8 mouse cellular contexts compared by ENCODE assay signal in the genomic region with DNA sequence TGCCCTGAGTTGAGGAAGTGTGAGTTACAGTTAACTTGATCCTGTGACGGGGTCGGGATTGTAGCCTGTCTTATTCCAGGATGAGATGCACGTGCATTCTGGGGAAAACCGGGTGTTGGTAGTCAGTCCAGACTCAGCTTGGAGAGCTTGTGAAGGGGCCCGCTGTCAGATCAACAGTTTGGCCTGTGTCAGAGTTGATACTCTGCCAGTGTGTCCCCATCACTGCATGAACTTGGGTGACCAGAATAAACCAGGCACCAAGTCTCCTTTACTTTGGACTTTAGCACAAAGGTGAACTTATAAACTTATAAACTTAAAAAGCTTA. TPM values are rescaled to one million over a fixed set of nuclear protein-coding genes. Genes with fewer than 3 reads are reported as not detected.
DNase-seq lines count a peak whose midpoint lies in the region; ATAC-seq and TF ChIP-seq lines count a peak whose summit lies in the region.

No protein-coding gene starts in this region.

- H3K36me3 ChIP-seq in heart, embryonic 16.5 days (ENCODE audit: control insufficient read depth, insufficient read depth): peaks cover 16% of the 10 kb centered on the region
- peaks cover 11% of the 10 kb centered on the region for H3K36me3 ChIP-seq in hindbrain, embryonic 16.5 days (ENCODE audit: control insufficient read depth, insufficient read depth, low read length)
- H3K36me3 ChIP-seq in midbrain, embryonic 14.5 days (ENCODE audit: control insufficient read depth, insufficient read depth, low read length): peaks cover 16% of the 10 kb centered on the region

- intact Hi-C loops in left cerebral cortex, postnatal 14 days (cut with DNase I): loop anchor here (10.0 kb wide), 1 partner anchor 206 kb away; the partner anchor contains the start of gene Gjc2

- peak overlapping the region; percentile 79 for H3K4me3 ChIP-seq in heart, embryonic 16.5 days (ENCODE audit: low read length)
- H3K4me3 ChIP-seq in bone marrow, adult 2 months (replicated peaks; ENCODE audit: control insufficient read depth, low read depth, low read length): peak overlapping the region; percentile 89
- peak overlapping the region; percentile 97 for H3K4me3 ChIP-seq in hindbrain, embryonic 16.5 days (ENCODE audit: low read length)
- H3K4me3 ChIP-seq in midbrain, embryonic 14.5 days (replicated peaks; ENCODE audit: low read depth, low read length): peak overlapping the region; percentile 92

- peak overlapping the region; percentile 77 for H3K27ac ChIP-seq in heart, embryonic 16.5 days (ENCODE audit: low read length)
- peak overlapping the region; percentile 95 for H3K27ac ChIP-seq in bone marrow, adult 2 months (ENCODE audit: control insufficient read depth, insufficient read depth, low read depth, low read length, poor library complexity)
- no peak overlapping the region for H3K27ac ChIP-seq in hindbrain, embryonic 16.5 days (ENCODE audit: low read depth, low read length)
- H3K27ac ChIP-seq in midbrain, embryonic 14.5 days (replicated peaks; ENCODE audit: low read depth, low read length): no peak overlapping the region

- H3K4me2 ChIP-seq in heart, embryonic 16.5 days (ENCODE audit: low read depth, low read length): peak overlapping the region; percentile 99
- H3K4me2 ChIP-seq in hindbrain, embryonic 16.5 days (ENCODE audit: low read length): peak overlapping the region; percentile 100
- H3K4me2 ChIP-seq in midbrain, embryonic 14.5 days (ENCODE audit: low read length): peak overlapping the region; percentile 99

- H3K9ac ChIP-seq in heart, embryonic 16.5 days (ENCODE audit: low read length): peak overlapping the region; percentile 94
- H3K9ac ChIP-seq in hindbrain, embryonic 16.5 days (ENCODE audit: low read depth, low read length): peak overlapping the region; percentile 95
- H3K9ac ChIP-seq in midbrain, embryonic 14.5 days (replicated peaks; ENCODE audit: low read length): peak overlapping the region; percentile 88

- no peaks in the 10 kb centered on the region for H3K9me3 ChIP-seq in heart, embryonic 16.5 days (replicated peaks; ENCODE audit: control insufficient read depth, low read length)
- H3K9me3 ChIP-seq in hindbrain, embryonic 16.5 days (ENCODE audit: control insufficient read depth, low read length): no peaks in the 10 kb centered on the region
- no peaks in the 10 kb centered on the region for H3K9me3 ChIP-seq in midbrain, embryonic 14.5 days (ENCODE audit: control insufficient read depth, low read length)

- TF ChIP-seq POLR2A in bone marrow, adult 2 months (IDR thresholded peaks at IDR 0.05; ENCODE audit: borderline replicate concordance, control insufficient read depth, low read depth, low read length): no peak

- no peak for DNase-seq in heart, adult 11 months
- DNase-seq in midbrain, embryonic 14.5 days: no peak
- no peak for DNase-seq in right cerebral cortex, adult 18-20 months
- no peak for DNase-seq in adrenal gland, postnatal 4 days (ENCODE audit: low spot score in 2 of 2)
- DNase-seq in left cerebral cortex, postnatal 14 days (ENCODE audit: low spot score in 2 of 2): no peak

- H3K4me1 ChIP-seq in heart, embryonic 16.5 days (ENCODE audit: control insufficient read depth, insufficient read depth, low read length): peaks cover 51% of the 10 kb centered on the region
- H3K4me1 ChIP-seq in bone marrow, adult 2 months (ENCODE audit: control insufficient read depth, insufficient read depth, low read length): peaks cover 11% of the 10 kb centered on the region
- peaks cover 40% of the 10 kb centered on the region for H3K4me1 ChIP-seq in hindbrain, embryonic 16.5 days (ENCODE audit: control insufficient read depth, insufficient read depth, low read depth, low read length)
- H3K4me1 ChIP-seq in midbrain, embryonic 14.5 days (ENCODE audit: control insufficient read depth, insufficient read depth, low read length): peaks cover 22% of the 10 kb centered on the region

- TF ChIP-seq CTCF in bone marrow, adult 2 months (IDR thresholded peaks at IDR 0.05; ENCODE audit: control insufficient read depth, insufficient read depth, low read length): no peak

- ATAC-seq in heart, embryonic 16.5 days (replicated peaks; ENCODE audit: extremely low read depth, insufficient read depth, low FRiP score): no peak
- ATAC-seq in hindbrain, embryonic 16.5 days: no peak
- no peak for ATAC-seq in midbrain, embryonic 14.5 days (ENCODE audit: low FRiP score, low TSS enrichment)

- WGBS in heart, embryonic 16.5 days: 2% methylated on average over 5 of the region's 5 CpGs
- WGBS in bone marrow, adult 2 months: under 1% methylated on average over 5 of the region's 5 CpGs
- WGBS in hindbrain, embryonic 16.5 days: 3% methylated on average over 5 of the region's 5 CpGs
- 8% methylated on average over 5 of the region's 5 CpGs for WGBS in midbrain, embryonic 14.5 days

- H3K27me3 ChIP-seq in heart, embryonic 16.5 days (ENCODE audit: control insufficient read depth, insufficient read depth, low read length): no peaks in the 10 kb centered on the region
- no peaks in the 10 kb centered on the region for H3K27me3 ChIP-seq in hindbrain, embryonic 16.5 days (replicated peaks; ENCODE audit: control insufficient read depth, insufficient read depth, low read length)
- H3K27me3 ChIP-seq in midbrain, embryonic 14.5 days (ENCODE audit: control insufficient read depth, insufficient read depth, low read length): no peaks in the 10 kb centered on the region

RNA-seq across cellular contexts. Expression of gene Trim11, which starts 0.8 kb away (rescaled TPM):
- 37.1 and 40.3 TPM in 2 replicates for polyA plus RNA-seq in heart, embryonic 16.5 days (2015; fragmentation: Nextera tagmentation; extraction: Ambion mirVana)
- 37.2 and 67.8 TPM in 2 replicates for polyA plus RNA-seq in bone marrow, adult 2 months (2011; ENCODE audit: insufficient read depth, insufficient read length, low replicate concordance, missing spikeins)
- 20.7 and 21.4 TPM in 2 replicates for polyA plus RNA-seq in hindbrain, embryonic 16.5 days (2015; fragmentation: Nextera tagmentation; extraction: Ambion mirVana)
- 18.6 and 20.8 TPM in 2 replicates for polyA plus RNA-seq in midbrain, embryonic 14.5 days (2014; fragmentation: Nextera tagmentation; extraction: Ambion mirVana)
- 10 to 100 TPM; 34.1 to 34.8 TPM for total RNA-seq in adrenal gland, postnatal 4 days (2021)
- total RNA-seq in left cerebral cortex, postnatal 14 days (2021): 10 to 100 TPM; 21.8 to 22.0 TPM

RNA-seq across cellular contexts. Expression of gene Hist3h2a, which starts 24.2 kb away (rescaled TPM):
- 33.9 and 35.2 TPM in 2 replicates for polyA plus RNA-seq in heart, embryonic 16.5 days (2015; fragmentation: Nextera tagmentation; extraction: Ambion mirVana)
- polyA plus RNA-seq in bone marrow, adult 2 months (2011; ENCODE audit: insufficient read depth, insufficient read length, low replicate concordance, missing spikeins): 22.9 and 25.6 TPM in 2 replicates
- 85.3 and 89.6 TPM in 2 replicates for polyA plus RNA-seq in hindbrain, embryonic 16.5 days (2015; fragmentation: Nextera tagmentation; extraction: Ambion mirVana)
- polyA plus RNA-seq in midbrain, embryonic 14.5 days (2014; fragmentation: Nextera tagmentation; extraction: Ambion mirVana): 129 and 130 TPM in 2 replicates
- 10 to 100 TPM; 47.6 to 64.4 TPM for total RNA-seq in adrenal gland, postnatal 4 days (2021)
- total RNA-seq in left cerebral cortex, postnatal 14 days (2021): 10 to 100 TPM; 57.2 to 62.3 TPM

RNA-seq across cellular contexts. Expression of gene Trim17, which starts 24.2 kb away (rescaled TPM):
- 0.26 and 0.39 TPM in 2 replicates for polyA plus RNA-seq in heart, embryonic 16.5 days (2015; fragmentation: Nextera tagmentation; extraction: Ambion mirVana)
- polyA plus RNA-seq in bone marrow, adult 2 months (2011; ENCODE audit: insufficient read depth, insufficient read length, low replicate concordance, missing spikeins): 0.29 TPM in 1 of 2 replicates, not detected in the other
- 1.1 and 1.8 TPM in 2 replicates for polyA plus RNA-seq in hindbrain, embryonic 16.5 days (2015; fragmentation: Nextera tagmentation; extraction: Ambion mirVana)
- polyA plus RNA-seq in midbrain, embryonic 14.5 days (2014; fragmentation: Nextera tagmentation; extraction: Ambion mirVana): 1.1 and 1.3 TPM in 2 replicates
- total RNA-seq in adrenal gland, postnatal 4 days (2021): under 1 TPM; 0.08 to 0.36 TPM
- 1 to 10 TPM; 3.9 to 4.3 TPM for total RNA-seq in left cerebral cortex, postnatal 14 days (2021)

RNA-seq across cellular contexts. Expression of gene Hist3h2ba, which starts 29.9 kb away (rescaled TPM):
- 21.8 and 27.5 TPM in 2 replicates for polyA plus RNA-seq in heart, embryonic 16.5 days (2015; fragmentation: Nextera tagmentation; extraction: Ambion mirVana)
- polyA plus RNA-seq in bone marrow, adult 2 months (2011; ENCODE audit: insufficient read depth, insufficient read length, low replicate concordance, missing spikeins): 18.8 and 22.9 TPM in 2 replicates
- 249 and 250 TPM in 2 replicates for polyA plus RNA-seq in hindbrain, embryonic 16.5 days (2015; fragmentation: Nextera tagmentation; extraction: Ambion mirVana)
- 239 and 784 TPM in 2 replicates for polyA plus RNA-seq in midbrain, embryonic 14.5 days (2014; fragmentation: Nextera tagmentation; extraction: Ambion mirVana)
- total RNA-seq in adrenal gland, postnatal 4 days (2021): 10 to 100 TPM; 58.4 to 77.5 TPM
- total RNA-seq in left cerebral cortex, postnatal 14 days (2021): 100 to 1,000 TPM; 119 to 135 TPM

RNA-seq across cellular contexts. Expression of gene Rnf187, which starts 40.0 kb away (rescaled TPM):
- 172 and 176 TPM in 2 replicates for polyA plus RNA-seq in heart, embryonic 16.5 days (2015; fragmentation: Nextera tagmentation; extraction: Ambion mirVana)
- 108 and 135 TPM in 2 replicates for polyA plus RNA-seq in bone marrow, adult 2 months (2011; ENCODE audit: insufficient read depth, insufficient read length, low replicate concordance, missing spikeins)
- 563 and 570 TPM in 2 replicates for polyA plus RNA-seq in hindbrain, embryonic 16.5 days (2015; fragmentation: Nextera tagmentation; extraction: Ambion mirVana)
- polyA plus RNA-seq in midbrain, embryonic 14.5 days (2014; fragmentation: Nextera tagmentation; extraction: Ambion mirVana): 641 and 678 TPM in 2 replicates
- 100 to 1,000 TPM; 171 to 181 TPM for total RNA-seq in adrenal gland, postnatal 4 days (2021)
- total RNA-seq in left cerebral cortex, postnatal 14 days (2021): 100 to 1,000 TPM; 493 to 512 TPM

Comparison
In these comparisons a context has a peak if more than half of its experiments do, and no peak if none do; other contexts are left out.
1. H3K27ac ChIP-seq: peak in heart, embryonic 16.5 days (single experiment) and bone marrow, adult 2 months (single experiment); none in hindbrain, embryonic 16.5 days (single experiment) and midbrain, embryonic 14.5 days (single experiment).
2. Peak in every context shown above with its lines, with median percentiles within 50 percentile points of each other: H3K4me2 ChIP-seq, H3K4me3 ChIP-seq and H3K9ac ChIP-seq.